Mouse (Mus musculus) brain, embryonic 14.5 days (tissue): ENCODE data around the gene Olfr324. TPM values are rescaled to one million over a fixed set of nuclear protein-coding genes. Genes with fewer than 3 reads are reported as not detected.
A peak's percentile ranks its signal among the peaks of the same experiment; 100 is the strongest.

Source experiments
- DNase-seq: peaks from one replicate; pipeline ENCODE4 v3.0.0-alpha.2; 2011; ENCODE audit warnings: low read depth
- CTCF ChIP-seq: fragments of 200-500 bp; IDR thresholded peaks from 2 replicates; pipeline ENCODE4 v1.5.1; 2012; ENCODE audit warnings: inconsistent platforms, mild to moderate bottlenecking, moderate library complexity, borderline replicate concordance; ENCODE audit not compliant: insufficient read depth, insufficient read length; ENCODE audit errors: extremely low read depth
- POLR2A ChIP-seq: fragments of 200-500 bp; IDR thresholded peaks from 2 replicates; pipeline ENCODE4 v1.6.1; 2012; ENCODE audit warnings: mild to moderate bottlenecking, inconsistent platforms, borderline replicate concordance; ENCODE audit not compliant: poor library complexity, insufficient read depth, insufficient read length, severe bottlenecking; ENCODE audit errors: extremely low read depth
- polyA plus RNA-seq: library from polyadenylated mRNA; depleted of rRNA; stranded (reverse); fragments of >200 nt; gene quantifications from 2 replicates; pipeline ENCODE4 v1.2.3, GENCODE M21; 2012

The Olfr324 gene
- polyA plus RNA-seq, 1 experiment, result 0.10 TPM

- TF ChIP-seq POLR2A, result no peak
- no peak for TF ChIP-seq CTCF
- DNase-seq, result no peak
Measured at GRCm38 (mm10) chr11:58604688-58605087, 9.8 kb downstream of the Olfr324 start.

- no peak for DNase-seq
- TF ChIP-seq POLR2A (no peak), CTCF (no peak)
Measured at GRCm38 (mm10) chr11:58605228-58605627, 10.3 kb downstream of the Olfr324 start.

DNA sequence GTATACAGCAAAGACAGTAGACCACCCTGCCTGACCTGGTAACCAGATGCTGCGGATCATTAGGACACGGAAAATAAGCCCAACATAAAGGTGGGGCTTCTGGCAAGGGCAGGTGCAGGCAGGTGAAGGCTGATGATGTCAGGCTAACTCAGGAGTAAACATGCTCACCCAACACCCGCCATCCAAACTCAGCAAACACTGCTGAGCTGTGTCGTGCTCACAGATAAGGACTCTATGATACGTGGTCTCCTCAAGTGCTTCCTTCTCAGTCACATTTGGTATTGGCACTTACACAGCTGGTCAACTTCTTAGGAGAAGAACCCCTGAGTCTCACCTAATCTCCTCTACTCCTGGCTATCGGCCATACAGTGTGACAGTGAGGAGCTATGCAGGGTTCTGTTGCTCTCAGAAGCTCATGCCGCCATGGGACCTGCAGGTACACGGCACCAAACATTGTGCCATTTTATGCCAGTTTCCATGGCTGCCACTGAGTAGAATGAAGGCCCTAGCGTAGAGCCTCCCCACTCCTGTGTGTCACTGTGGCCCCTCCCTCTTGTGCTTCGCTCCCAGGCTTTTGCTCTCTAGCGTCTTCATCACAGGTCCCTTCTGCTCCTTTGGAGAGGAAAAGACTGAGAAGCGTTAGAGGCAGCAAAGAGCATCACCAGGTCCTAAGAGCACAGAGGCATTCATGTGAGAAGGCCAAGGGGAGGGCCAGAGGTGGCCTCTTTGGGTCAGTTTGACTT lies 11.4 kb downstream of the Olfr324 start:
- TF ChIP-seq CTCF, result no peak
- no peak for TF ChIP-seq POLR2A
- no peak for DNase-seq

DNA sequence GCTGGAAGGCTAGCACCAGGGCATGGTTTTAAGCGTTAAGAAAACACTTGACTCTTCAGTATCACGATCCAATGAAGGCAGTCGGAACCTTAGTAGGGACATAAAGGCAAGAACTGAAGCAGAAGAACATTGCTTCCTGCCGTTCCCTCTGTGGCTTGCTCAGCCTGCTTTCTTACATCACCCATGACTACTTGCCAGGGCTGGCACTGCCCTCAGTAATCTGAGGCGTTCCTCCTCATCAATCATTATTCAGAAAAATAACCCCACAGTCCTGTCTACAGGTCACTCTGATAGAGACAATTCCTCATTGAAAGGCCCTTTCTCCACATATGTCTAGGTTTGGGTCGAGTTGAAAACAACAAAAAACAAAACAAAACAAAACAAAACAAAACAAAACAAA lies 12.1 kb downstream of the Olfr324 start:
- TF ChIP-seq CTCF (no peak), POLR2A (no peak)
- no peak for DNase-seq

DNA sequence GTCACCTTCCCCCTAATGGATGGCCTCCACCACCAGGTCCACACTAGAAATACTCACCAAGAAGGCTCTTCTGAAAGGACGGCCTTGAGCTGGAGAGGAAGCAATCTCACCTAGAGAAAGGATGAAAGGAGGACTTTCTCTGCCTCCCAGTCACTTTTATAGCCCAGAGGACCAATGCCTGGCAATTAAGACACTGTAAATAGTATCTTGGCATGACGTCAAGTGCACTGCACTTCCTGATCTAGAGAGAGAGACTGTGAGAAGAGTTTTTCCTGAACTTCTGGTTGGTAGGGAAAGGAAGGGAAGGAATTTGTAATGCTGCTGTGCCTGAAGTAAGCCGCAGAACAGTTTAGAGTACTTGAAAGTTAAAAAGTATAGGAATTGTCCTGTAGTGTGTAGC lies 18.4 kb downstream of the Olfr324 start:
- no peak for DNase-seq
- no peak for TF ChIP-seq CTCF
- TF ChIP-seq POLR2A, result no peak

DNA sequence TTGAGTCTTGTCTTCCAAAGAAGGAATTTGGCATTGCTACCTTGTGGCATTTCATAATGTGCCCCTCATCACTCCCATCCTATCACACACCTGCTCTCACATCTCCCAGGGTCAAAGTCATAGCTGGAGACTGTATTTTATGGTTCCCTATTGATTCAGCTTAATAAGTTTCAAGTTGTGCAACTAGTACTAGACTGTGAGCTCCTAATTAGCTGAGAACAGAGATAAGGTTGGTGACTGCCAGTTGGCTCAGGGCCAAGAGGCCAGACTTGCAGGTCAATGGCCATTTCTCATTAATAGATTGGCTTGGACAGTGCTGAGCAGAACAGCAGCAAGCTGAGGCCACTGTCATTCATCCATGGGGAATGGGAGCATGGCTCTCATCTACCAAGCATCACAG lies 19.6 kb downstream of the Olfr324 start:
- no peak for TF ChIP-seq CTCF
- no peak for TF ChIP-seq POLR2A
- no peak for DNase-seq

DNA sequence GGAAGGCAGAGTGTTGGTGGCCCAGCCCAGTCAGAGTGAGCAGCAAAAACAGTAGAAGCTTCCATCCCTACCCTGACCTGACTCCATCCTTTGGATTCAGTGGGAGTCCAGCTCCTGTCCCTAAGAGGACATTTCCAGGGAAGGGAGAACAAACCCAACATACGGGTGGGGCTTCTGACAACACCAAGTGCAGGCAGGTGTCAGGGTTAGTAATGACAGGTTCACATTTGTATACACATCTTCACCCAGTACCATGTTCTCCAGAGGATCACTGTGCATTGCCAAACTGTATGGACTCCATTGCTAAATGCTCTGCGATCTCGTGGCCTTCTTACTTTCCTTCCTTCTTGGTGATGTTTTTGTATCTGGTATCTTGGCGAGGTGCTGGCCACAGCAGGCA lies 21.1 kb downstream of the Olfr324 start, which contains the start of gene 2210407C18Rik:
Gene 2210407C18Rik (minus strand): TSS at position 101 of the 400 bp plus-strand sequence.
- TF ChIP-seq CTCF (no peak), POLR2A (no peak)
- DNase-seq, result no peak

DNA sequence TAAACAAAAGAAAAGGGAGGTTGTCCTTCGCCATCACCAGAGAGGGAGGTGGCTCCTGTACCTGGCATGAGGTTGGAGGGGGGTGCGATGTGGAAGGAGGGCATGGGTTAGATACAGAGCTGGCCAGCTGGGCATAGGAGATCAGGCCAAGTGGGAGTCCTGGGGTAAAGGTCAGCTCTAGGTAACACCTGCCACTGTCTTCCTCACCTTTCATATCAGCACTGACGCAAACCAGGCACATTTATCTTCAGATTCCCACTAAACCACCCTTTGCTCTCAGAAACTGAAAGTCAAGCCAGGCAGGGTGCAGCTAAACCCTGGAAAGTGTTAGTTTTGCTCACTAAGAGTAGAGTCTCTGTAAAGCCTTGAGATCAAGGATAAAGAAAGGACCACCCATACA lies 23.5 kb downstream of the Olfr324 start:
- DNase-seq, result no peak
- TF ChIP-seq CTCF (no peak), POLR2A (no peak)

DNA sequence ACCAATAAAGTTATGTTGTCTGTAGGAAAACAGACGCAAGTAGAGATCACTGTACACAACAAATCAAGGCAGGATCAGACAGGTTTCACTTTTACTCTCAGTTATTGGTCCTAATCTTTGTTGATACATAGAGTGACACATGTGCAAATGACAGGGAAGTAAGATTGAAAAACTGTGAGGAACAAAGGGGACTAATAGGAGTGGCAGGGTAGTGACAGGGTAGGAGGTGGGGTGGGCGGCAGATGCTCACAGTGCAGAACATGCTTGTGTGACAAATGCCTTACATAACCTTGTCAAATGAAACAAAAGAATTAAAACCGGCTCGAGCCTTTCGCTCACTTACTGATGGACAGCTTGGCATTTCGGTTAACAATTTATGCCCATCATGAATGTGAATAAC lies 23.9 kb downstream of the Olfr324 start:
- DNase-seq, result peak; percentile 31
- TF ChIP-seq CTCF, result no peak
- TF ChIP-seq POLR2A, result no peak

DNA sequence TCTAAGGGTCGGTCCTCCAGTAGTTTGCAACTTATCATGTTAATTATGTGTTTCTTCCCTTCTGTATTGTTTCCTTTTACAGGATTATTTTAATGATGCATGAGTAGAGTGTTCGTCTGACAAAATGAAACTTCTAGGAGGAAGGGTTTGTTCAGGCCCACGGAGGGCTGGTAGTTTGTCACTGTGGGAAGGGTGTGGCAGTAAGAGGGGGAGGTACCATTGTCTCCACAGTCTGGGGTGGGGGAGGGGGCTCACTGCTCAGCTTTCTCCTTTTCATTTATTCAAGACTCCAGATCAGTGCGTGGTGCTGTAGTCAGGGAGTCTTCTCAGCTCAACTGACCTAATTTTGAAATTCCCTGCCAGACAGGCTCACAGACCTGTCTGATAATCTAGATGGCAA lies 31.2 kb downstream of the Olfr324 start:
- DNase-seq, result no peak
- TF ChIP-seq POLR2A, result no peak
- no peak for TF ChIP-seq CTCF

- no peak for DNase-seq
- TF ChIP-seq CTCF, result no peak
- TF ChIP-seq POLR2A, result no peak
Measured at GRCm38 (mm10) chr11:58630401-58630800, 35.5 kb downstream of the Olfr324 start, which contains the start of gene Olfr323. Olfr323 (minus strand) TSS chr11:58630501.

DNA sequence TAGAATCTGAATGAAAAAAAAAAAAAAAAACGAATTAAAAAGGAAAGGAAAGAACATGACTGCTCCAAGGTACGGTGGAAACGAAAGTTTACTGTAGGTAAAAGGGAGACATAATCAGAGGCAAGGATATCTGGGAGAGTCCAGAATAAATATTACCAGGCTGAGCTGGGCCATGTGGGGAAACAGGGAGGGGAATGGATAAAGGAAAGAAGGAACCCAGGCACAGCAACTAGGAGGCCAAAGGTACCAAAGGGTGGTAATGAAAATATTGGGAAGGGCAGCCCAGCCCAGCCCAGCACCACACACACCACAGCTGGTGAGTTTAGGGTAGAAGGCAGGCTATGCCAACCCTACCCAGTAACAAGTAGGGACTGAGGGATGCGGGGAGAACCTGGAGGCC lies 40.0 kb downstream of the Olfr324 start:
- no peak for DNase-seq
- TF ChIP-seq POLR2A, result no peak
- TF ChIP-seq CTCF, result no peak

- TF ChIP-seq POLR2A (no peak), CTCF (peak; percentile 90)
- peak; percentile 66 for DNase-seq
Measured at GRCm38 (mm10) chr11:58636376-58636977, 41.6 kb downstream of the Olfr324 start.
